Mouse (Mus musculus) erythroblast, embryonic 14.5 days (primary cell): ENCODE measurements around the gene Chil4.
"Not testable (repeated sequence)": the region's sequence is repeated elsewhere in the genome, so short reads cannot be mapped to it uniquely, and the experiment has no call there.

ENCODE experiments used
- GATA1 ChIP-seq: IDR thresholded peaks from 2 replicates; pipeline ENCODE4 v1.6.1; 2012; ENCODE audit warnings: low read length, inconsistent platforms, mixed read lengths
- TAL1 ChIP-seq: IDR thresholded peaks from 3 replicates; pipeline ENCODE4 v1.6.1; 2012; ENCODE audit warnings: low read length, inconsistent platforms, mixed read lengths

DNA sequence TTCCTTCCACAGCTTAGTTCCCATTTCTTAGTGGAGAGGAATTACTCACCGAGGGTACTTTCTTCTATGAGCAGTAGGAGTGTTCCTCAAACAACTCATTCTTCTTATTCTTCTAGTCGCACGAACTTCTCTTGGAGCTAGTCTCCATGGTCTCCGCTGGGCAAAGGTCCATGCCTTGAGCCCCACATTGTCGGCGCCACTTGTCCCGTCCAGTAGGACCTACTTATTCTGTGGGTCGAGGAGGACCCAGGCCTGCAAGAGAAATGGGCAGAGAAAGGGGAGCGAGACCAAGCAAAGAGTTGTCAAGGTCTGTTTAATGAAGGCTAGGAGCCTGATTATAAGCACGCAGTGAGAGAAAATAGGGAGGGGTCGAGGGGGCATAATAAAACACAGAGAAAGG lies 37.8 kb upstream of the Chil4 start:
- not testable (repeated sequence) for TF ChIP-seq GATA1, TAL1
